Mouse (Mus musculus) olfactory bulb, adult 2 months (tissue): ENCODE measurements around the gene Ppp1r14a.

Experiments
- CTCF ChIP-seq: fragments of 200-500 bp; IDR thresholded peaks from 2 replicates; pipeline ENCODE4 v1.5.1; 2012; ENCODE audit warnings: low read depth, mild to moderate bottlenecking, low read length, moderate library complexity; ENCODE audit not compliant: insufficient read depth
- POLR2A ChIP-seq: fragments of 200-500 bp; IDR thresholded peaks from 2 replicates; pipeline ENCODE4 v1.6.1; 2012; ENCODE audit warnings: mild to moderate bottlenecking, low read depth, low read length, moderate library complexity; ENCODE audit not compliant: insufficient read depth

DNA sequence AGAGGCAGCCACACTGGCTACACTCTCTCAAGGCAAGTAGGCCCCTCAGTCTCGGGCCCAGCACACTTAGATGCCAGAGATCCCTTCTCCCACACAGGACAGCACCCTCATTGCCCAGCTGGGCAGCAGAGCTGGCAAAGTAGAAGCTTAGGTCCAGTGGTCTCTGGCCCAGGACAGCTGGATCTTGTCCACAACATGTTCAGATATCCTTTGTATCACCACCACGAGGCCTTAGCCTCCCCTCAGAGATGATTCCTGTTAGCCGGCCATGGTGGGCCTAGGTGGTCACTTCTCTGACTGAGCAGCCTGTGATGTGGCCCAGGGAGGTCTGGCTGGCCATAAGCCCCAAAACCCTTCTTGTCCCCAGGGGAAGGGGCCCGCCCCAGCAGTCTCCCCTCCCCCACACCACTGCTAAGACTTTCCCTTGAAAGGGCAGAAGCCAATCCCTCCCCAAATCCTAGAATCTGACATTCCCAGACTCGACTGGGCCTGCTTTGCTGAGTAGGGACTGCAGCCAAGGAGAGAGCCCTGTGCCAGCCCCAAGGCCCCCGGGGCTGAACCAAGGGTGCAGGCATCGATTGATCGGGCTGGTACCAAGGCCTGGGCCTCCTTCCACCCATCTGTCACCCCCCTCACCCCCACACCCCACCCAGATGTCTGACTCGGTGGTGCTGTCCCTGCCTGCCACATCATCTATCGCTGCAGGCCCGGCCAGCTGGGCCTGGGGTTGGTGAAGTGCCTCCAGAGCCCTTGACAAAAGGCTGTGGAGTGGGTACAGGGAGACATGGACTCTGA, 1.8 kb downstream of the Ppp1r14a start:
- TF ChIP-seq CTCF (no peak), POLR2A (no peak)
